Mouse (Mus musculus) urinary bladder, adult 18-20 months (tissue): ENCODE measurements at regions not wholly inside any gene's neighbourhood (a gene's known extent, or its start where the extent isn't known, plus 50 kb on each side); places are given as distances from the start of the nearest gene placed in this dataset.

ENCODE experiments used
- DNase-seq, 2 experiments: peaks; one replicate each; pipeline ENCODE4 v3.0.0; 2022; ENCODE audit warnings: low spot score in 2 of 2, mixed read lengths in 2 of 2

- DNase-seq, result no peak
Observed at GRCm38 (mm10) chr4:39508866-39509265, 58.8 kb downstream of the 1700009N14Rik start.

GRCm38 (mm10) chr4:39527492-39527891 lies 77.4 kb downstream of the 1700009N14Rik start:
- no peak for DNase-seq

- no peak for DNase-seq
Observed at GRCm38 (mm10) chr4:39528661-39529060, 78.6 kb downstream of the 1700009N14Rik start.

GRCm38 (mm10) chr4:39556101-39556763 lies 106.1 kb downstream of the 1700009N14Rik start:
- DNase-seq, result no peak

GRCm38 (mm10) chr4:39597426-39597825 lies 147.3 kb downstream of the 1700009N14Rik start:
- no peak for DNase-seq

GRCm38 (mm10) chr4:39605046-39605445 lies 155.0 kb downstream of the 1700009N14Rik start:
- DNase-seq, result no peak

- no peak for DNase-seq
Observed at GRCm38 (mm10) chr4:39644136-39644535, 194.0 kb downstream of the 1700009N14Rik start.

GRCm38 (mm10) chr4:39644849-39645248 lies 194.8 kb downstream of the 1700009N14Rik start:
- no peak for DNase-seq

- DNase-seq, result no peak
Observed at GRCm38 (mm10) chr4:39660538-39660937, 210.4 kb downstream of the 1700009N14Rik start.

GRCm38 (mm10) chr4:39672609-39673008 lies 222.5 kb downstream of the 1700009N14Rik start:
- DNase-seq, result no peak

- DNase-seq, result no peak
Observed at GRCm38 (mm10) chr4:39695236-39695635, 245.1 kb downstream of the 1700009N14Rik start.

GRCm38 (mm10) chr4:39697565-39697964 lies 247.5 kb downstream of the 1700009N14Rik start:
- DNase-seq, result peak; percentile 0 to 24

GRCm38 (mm10) chr4:39699347-39699746 lies 249.3 kb downstream of the 1700009N14Rik start:
- no peak for DNase-seq

- DNase-seq, result no peak
Observed at GRCm38 (mm10) chr4:39717477-39717876, 267.4 kb downstream of the 1700009N14Rik start.

- DNase-seq, result no peak
Observed at GRCm38 (mm10) chr4:39718691-39719090, 268.6 kb downstream of the 1700009N14Rik start.

- DNase-seq, result no peak
Observed at GRCm38 (mm10) chr4:39719951-39720350, 269.9 kb downstream of the 1700009N14Rik start.

- DNase-seq, result no peak
Observed at GRCm38 (mm10) chr4:39721524-39721923, 271.4 kb downstream of the 1700009N14Rik start.

- DNase-seq, result no peak
Observed at GRCm38 (mm10) chr4:39765586-39765985, 315.5 kb downstream of the 1700009N14Rik start.

GRCm38 (mm10) chr4:39791096-39791495 lies 341.0 kb downstream of the 1700009N14Rik start:
- no peak for DNase-seq

- no peak for DNase-seq
Observed at GRCm38 (mm10) chr4:39809950-39810349, 332.9 kb upstream of the Aco1 start.

- no peak for DNase-seq
Observed at GRCm38 (mm10) chr4:39812766-39813165, 330.1 kb upstream of the Aco1 start.

- no peak for DNase-seq
Observed at GRCm38 (mm10) chr4:39815620-39816019, 327.3 kb upstream of the Aco1 start.

- DNase-seq, result no peak
Observed at GRCm38 (mm10) chr4:39817675-39818074, 325.2 kb upstream of the Aco1 start.

- no peak for DNase-seq
Observed at GRCm38 (mm10) chr4:39833634-39834033, 309.2 kb upstream of the Aco1 start.
